Mouse (Mus musculus): Measurements from ENCODE around the gene Trim14.

Trim14 gene

DNA sequence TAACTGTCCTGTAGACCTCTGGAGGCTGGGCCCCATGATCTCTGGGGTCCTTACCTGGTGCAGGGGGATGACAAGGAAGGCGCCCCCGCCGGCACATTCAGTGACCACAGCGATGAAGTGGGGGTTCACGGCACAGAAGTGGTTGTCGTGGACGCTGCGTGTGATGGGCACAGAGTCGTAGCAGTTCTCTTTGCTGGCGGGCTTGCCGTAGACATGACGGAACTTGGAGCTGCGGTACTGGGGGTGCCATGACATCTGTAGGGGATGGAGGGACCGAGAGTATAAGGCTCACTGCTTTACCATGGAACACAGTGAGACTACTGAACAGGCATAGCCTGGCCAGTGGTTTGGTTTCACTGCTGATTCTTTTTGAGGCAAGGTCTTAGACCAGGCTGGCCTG lies 26.9 kb upstream of the Trim14 start:
- in situ Hi-C loops (cut with MboI, MseI), result loop anchor here (10.0 kb wide), 1 partner anchor 1458 kb away; the partner anchor contains the start of gene Tomm5

DNA sequence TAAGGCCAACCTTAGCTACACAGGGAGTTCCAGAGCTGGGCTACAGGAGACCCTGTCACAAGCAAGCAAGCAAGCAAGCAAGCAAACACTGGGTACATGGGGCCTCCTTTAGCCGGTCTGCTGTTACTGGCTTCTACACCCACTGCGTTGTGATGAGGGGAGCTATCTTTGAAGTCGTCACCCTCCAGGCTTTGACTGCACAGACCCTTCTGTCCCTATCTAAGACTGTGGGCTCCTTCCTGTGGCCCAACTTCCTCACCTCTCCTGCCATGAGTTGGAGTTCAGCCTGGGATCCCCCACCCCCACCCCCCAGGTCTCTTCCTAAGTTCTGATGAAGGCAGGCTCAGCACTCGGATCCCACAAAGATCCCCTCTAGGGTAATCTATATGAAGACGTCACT lies 26.1 kb upstream of the Trim14 start:
- in situ Hi-C loops (cut with MboI, MseI), result loop anchor here (10.0 kb wide), 1 partner anchor 1457 kb away; the partner anchor contains the start of gene Tomm5

DNA sequence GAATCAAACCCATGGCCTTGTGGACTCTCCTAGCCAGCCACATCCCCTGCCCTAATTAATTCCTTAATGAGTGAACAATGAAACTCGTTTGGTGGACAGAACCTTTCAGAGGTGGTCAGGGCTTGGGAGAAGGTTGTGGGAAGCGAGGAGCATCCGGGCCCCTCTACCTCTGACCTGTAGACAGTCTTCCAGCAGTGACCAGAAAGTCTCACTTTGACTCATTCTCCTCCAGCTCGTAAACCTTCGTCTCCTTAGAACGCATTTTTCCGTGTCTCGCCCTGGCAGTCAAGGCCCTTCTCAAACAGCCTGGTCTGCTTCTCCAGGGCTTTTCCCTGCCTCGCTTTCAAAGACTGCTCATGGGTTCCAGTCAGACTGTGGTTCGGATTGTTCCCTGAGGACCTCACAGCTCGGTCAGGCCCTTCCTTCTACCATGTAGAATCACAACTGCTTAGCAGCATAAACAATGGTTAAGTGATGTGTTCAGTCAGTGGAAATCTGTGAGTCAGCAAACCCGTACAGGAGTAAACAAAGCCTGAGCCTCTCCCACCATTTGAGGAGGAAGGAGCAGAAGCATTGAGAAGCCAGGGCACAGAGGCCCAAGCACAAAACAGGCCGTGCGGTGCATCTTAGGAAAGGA lies 24.2 kb upstream of the Trim14 start:
- in situ Hi-C loops (cut with MboI, MseI), result loop anchor here (10.0 kb wide), 1 partner anchor 1455 kb away; the partner anchor contains the start of gene Tomm5

DNA sequence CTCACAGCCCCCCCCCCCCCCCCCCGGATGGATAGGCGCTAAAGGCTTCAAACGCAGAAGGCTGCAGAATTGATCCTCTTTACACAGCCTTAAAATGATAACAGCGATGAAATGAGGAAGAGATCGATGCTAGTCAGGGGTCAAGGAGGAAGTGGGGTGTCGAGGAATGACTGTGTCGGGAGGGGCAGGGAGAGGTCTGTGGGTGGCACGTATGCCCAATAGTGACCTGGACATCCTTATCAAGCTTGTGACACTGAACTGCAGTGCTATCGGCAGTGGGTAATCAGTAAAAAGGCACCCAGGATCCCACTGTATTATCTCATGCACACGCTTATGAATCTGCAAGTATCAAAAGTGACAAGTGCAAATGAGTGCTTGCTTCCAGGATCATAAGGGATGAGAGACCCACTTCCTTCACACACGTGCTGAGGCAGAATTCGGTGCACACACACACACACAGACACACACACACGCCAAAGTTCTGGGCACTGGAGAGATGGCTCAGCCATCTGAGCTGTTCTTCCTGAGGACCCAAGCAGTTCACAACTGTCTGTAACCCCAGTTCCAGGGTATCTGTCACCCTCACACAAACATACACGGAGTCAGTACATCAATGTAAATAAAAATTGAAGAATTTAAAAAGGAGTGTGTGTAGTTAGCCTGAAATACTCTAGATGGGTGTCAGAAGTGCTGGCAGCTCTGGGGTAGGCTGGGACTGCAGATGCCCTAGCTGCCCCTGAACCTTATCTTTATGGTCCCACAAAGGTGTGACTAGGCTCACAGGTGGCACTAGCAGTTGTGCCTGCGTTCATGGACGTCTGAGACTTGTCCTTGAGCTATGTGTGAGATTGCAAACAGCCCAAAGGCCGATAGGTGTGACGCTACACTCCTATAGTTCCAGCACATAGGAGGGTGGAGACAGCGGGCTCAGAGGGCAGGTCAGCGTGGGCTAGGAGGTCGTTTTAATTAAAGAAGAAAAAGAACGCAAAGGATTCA lies 23.0 kb upstream of the Trim14 start:
- in situ Hi-C loops (cut with MboI, MseI), result no loop called here

DNA sequence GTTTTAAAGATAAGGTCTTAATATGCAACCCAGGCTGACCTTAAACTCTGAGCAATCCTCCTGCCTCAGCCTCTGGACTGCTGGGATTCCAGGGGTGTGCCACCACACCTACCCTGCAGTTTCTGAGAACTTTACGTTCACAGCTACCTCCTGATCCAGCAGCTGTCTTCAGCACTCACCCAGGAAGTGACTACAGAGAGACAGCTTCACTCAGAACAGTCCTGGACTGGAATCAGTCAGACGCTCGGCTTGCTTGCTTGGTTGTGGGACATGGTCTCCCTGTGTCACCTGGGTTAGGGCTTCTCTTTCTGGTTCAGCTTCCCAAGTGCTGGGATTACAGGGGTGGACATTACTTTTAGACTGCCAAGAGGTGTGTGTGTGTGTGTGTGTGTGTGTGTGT lies 21.0 kb upstream of the Trim14 start:
- in situ Hi-C loops (cut with MboI, MseI), result no loop called here

DNA sequence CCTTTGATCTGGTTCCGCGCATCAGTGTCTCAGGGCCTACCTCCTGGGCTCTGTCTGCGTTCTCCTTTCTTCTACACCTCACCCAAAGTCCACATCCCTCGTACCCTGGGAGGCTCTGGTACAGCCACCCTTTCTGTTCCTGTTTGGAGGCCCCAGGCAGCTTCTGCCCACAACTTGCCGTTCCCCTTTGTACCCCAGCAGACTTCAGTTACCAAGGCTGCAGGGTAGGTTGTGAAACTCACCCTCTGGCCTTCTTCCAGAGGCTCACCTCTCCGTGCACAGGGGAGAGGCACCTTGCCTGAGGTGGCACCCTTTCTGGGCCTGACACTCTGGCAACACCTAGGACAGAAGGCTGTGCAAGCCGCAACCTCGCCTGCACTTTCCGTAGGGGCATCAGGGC lies 19.8 kb upstream of the Trim14 start:
- in situ Hi-C loops (cut with MboI, MseI), result no loop called here

DNA sequence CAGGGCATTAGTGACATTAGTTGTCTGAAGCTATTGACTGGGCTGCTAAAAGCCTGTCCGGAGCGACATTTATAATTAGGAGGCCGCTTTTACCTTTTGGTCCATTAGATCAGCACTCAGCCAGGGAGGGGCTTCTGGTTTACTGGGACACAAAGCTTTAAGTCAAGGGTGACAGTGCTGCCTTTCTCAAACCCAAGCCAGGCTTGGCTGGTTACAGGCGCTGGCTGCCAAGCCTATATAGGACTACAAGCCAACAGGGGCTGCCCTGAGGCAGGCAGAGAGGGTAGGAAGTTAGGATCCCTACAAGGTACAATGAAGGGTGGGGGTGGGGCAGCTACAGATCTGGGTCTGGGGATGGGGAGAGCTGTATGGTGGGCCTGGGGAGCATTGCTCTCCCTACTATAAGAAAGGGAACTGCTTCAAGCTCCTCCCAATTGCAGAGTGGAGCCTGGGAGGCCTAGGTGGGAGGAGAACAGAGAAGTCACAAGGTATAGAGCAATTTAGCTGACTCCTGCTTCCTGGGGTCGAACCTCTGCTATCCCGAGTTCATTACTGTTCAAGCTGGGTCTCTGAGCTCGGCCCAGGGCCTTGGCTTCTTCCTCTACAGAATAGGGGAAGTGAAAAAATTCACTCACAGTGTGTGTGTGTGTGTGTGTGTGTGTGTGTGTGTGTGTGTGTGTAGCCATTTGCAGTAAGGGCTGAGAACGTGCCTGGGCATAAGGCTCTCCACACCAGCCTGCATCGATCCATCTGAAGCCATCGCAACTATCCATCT lies 18.5 kb upstream of the Trim14 start:
- in situ Hi-C loops (cut with MboI, MseI), result no loop called here

DNA sequence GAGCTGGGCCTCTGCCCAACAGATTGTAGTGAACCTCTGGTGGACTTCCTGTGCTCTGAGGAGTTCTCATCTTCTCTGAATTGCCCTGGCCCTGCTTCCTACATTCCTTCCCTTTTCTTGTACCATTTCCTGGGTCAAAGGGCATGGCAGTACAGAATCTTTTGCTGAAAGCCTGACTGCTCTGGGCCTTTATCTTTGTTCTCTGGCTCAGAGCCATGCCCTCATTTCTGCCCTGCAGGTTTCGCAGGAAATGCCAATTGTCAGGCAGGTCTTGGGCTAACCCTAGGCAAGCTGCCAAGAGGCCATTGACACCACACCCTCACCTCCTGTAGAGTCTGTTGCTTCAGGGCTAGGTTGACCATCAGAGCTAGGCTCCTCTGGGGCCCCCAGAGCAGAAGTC lies 17.9 kb upstream of the Trim14 start:
- in situ Hi-C loops (cut with MboI, MseI), result no loop called here

DNA sequence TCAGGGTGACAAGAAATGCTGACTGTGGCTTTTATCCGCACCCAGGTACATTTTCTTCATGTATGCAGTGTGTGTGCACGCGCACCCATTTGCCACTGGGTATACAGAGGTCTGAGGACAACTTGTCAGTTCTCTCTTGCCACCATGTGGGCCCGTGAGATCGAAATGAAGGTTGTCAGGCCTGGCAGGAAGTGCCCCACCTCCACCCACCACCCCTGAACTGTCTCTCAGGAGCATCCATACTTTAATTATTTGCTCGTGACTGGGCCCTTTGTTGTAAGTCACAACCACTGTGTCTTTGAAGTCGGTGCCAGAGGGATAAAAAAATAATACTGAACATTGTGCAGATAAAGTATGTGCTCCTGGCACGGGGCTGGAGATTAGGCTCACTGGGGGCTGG lies 14.5 kb upstream of the Trim14 start:
- in situ Hi-C loops (cut with MboI, MseI), result no loop called here

DNA sequence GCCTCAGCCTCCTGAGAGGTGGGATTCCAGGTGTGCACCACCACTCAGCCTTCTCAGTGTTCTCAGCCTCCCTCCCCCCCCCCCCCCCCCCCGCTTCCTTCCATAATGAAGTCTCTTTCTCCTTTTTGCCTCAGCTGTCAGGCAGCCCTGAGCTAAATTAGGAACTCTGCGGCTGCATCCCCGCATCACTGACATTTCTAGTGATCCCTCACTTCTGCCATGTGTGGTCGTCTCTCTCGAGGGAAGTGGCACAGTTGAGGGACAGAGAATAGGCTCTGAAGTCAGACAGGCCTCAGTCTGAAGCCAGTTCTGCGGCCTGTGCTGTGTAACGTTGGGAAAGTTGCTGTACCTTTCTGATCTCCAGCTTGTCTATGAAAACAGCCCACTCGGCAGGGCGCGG lies 14.0 kb upstream of the Trim14 start:
- in situ Hi-C loops (cut with MboI, MseI), result no loop called here

DNA sequence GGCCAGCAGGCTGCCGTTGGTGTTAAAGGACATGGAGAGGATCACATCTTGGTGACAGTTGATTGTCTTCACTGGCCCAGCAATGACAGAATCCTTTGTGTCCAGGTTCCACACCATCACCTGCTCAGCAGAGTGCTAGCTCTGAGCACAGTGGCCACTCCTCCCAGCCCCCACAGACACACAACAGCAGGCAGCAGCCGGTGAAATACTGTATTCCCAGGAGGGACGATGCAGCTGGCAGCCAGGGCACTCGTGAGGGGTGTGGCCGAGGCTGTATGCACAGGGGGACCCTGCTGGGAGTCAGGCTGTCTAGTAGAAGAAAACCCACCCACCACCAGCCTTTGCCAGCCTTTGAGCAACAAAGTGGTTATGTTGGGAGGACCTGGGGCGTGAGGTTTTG lies 10.8 kb upstream of the Trim14 start:
- in situ Hi-C loops (cut with MboI, MseI), result no loop called here

DNA sequence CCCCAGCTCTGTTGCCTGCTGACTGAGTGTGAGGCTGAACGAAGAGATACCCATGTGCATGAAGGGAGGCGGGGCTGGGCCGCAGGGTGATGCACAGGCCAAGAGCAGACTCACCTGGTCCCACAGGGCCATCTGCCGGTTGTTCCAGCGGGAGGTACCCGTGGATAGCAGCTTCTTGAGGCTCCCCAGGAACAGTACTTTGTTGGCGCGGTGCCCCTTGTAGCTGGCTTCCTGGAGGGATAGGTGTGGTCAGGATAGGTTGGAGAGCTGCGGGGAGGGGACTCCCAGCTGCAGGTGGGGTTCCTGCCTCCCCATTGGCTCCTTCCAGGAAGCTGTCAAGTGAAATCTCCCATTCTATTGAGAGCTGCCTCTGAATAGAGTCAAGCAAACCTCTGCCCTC lies 9.6 kb upstream of the Trim14 start:
- in situ Hi-C loops (cut with MboI, MseI), result no loop called here

DNA sequence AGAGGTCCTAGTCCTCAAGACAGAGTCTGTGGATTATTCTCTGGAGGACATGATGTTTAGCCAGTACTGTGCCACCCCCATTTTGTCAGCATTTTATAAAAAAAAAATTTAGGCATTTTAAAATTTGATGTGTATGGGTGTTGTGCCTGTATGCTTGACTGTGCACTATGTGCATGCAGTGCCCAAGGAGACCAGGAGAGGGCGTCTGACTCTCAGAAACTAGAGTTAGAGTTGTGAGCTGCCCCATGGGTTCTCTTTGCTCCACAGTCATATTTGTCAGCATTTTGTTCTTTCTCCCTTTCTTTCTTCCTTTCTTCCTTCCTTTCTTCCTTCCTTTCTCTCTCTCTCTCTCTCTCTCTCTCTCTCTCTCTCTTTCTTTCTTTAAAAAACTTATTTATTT lies 8.4 kb upstream of the Trim14 start:
- in situ Hi-C loops (cut with MboI, MseI), result loop anchor here (5.0 kb wide), 1 partner anchor 63 kb away; no protein-coding TSS in a partner anchor

DNA sequence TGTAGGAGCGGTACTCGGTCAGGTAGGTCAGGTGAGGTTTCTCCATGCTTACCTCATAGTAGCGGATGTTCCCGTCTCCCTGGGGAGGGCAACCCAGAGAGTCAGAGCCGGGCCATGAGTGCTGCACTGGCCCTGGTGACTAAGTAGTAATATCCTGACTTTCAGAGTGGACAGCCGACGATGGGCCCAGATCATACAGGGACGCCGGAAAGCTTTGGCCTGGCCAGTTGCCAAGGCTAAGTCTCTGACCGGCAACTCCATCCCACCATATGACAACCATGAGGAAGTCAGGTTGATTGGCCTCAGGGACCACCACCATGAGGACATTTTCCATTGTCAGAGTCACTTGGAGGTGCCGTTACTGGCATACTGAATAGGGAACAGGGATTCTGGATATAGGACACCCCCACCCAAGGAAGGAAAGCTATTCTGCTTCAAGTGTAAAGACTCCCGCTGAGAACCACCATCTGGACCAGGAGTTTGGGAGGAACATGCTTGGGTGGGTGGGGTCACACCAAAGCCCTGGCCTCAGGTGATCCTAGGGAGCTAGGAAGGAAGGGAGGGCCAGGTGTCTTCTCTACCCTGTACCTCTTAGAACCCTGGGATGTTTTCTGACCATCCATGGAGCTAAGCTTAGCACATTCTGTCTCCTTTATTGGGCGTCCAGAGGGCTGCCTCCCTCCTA lies 7.6 kb upstream of the Trim14 start:
- in situ Hi-C loops (cut with MboI, MseI), result loop anchor here (5.0 kb wide), 1 partner anchor 64 kb away; no protein-coding TSS in a partner anchor

DNA sequence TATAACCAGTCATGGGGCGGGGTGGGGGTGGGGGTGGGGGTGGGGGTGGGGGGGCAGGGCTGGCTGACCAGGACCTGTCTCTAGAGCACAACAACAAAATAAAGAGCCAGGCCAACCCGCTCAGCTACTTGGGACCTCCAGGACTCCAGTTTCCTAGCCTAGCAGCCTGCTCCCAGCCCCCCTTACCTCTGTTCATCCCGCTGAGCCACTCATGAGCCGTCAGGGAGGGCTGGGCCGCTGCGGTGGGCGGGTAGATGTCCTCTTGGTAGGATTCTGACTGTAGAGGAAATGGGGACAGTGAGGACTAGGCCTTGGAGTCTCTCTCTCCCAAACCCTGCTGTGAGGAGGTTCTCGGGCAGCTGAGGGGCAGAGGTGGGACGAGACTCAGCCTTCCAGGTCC lies 5.8 kb upstream of the Trim14 start:
- in situ Hi-C loops (cut with MboI, MseI), result loop anchor here (5.0 kb wide), 1 partner anchor 66 kb away; no protein-coding TSS in a partner anchor

DNA sequence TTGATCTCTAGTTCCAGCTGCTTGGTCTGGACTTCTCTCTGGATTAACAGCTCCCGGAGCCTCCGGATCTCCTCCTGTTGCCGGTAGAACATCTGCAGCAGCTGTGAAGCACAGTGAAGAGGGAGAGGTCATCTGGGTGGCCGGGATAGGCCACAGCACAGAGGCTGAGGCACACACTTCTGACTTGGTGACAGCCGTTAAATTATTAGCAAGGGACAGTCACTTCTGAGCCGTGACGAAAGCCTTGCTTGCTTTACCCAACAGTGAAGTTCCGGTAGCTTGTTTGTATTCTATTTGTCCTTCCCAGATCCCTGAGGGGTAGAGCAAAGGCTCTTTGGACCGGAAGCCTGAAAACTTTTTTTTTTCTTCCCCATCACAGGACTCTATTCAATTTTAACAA lies 3.2 kb upstream of the Trim14 start:
- in situ Hi-C loops (cut with MboI, MseI), result no loop called here

DNA sequence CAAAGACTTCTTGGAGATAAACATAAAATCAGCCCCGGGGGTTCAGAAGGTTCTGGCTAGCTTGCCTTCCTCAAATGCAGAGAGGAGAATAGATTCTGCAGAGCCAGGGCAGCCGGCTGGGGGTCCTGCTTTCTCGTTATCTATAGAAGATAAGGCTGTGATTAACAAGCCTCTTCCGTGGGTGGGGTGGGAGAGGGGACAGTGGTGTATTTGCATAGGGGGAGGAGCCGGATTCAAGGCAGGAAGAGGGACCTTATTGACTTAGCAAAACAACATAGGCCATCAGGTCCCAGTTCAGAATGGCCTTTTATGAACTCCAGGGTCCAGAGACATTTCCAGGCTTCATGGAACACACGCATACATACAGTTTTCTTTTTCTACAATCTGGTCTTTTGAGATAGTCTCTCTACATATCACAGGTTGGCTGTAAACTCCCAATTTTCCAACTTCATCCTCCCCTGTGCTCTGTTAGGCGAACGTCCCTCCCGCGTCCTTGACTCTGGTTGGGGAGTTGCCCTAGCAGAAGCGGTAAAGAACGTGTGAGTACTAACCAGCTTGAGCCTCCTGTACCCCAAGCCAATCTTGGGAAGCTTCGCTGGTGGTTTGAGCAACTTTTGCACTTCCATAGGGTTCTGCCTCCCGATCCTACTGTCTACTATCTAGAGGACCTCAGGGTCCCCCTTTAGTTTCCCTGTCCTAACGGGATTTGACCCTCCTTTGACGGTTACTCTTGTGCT lies 679 bp downstream of the Trim14 start:
- in situ Hi-C loops (cut with MboI, MseI), result no loop called here

DNA sequence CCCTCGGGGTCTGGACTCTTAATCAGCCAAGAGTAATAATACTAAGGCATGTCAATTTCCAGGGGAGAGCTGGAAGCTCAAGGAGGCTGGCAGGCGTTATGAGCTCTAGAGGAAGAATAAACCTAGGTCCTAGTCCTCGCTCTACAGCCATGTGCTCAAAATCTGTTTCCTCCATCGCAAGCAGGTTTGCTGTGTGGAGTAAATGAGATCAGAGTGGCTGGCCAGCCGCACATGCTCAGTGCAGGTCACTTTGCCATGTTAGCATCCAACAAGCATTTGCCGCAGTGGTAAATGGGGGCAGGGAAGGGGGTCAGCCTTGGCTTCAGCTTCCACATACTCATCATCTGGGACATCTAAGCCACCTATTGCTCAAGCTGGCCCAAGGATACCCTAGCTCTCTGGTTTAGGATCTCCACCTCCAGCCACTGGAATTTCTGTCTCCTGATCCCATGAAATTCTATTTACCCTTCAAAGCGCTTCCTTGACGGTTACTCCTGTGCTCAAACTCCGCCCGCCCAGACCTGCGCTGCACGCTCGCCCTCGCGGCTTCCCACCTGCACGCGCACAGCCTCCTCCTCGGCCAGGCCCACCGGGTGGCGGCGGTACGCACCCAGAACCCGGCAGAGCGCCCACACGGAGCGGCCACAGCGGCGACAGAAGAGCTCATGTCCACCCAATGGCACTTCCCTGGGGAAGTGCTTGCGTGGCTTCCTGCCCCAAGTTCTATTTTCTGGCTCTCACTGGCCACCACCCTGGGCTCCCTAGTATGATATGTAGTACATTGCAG lies 1.8 kb downstream of the Trim14 start:
- in situ Hi-C loops (cut with MboI, MseI), result no loop called here

DNA sequence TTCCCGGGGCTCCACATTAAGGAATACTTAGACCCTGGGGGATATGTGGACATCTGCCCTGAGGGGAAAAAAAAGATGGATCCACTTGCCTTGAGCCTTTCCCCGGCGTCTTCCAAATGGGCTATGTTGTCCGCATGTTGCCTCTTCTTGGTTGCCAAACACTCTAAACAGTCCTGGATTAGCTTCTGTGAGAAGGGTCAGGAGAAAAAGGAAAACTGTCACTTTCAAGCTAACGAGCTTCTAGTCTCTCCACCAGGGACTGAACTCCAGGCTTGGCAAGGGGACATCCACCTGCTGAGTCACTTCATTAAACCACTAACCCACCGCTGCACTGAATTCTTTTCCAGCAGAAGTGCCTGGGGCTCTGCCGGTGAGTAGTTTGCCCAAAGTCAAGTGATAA lies 3.0 kb downstream of the Trim14 start:
- in situ Hi-C loops (cut with MboI, MseI), result no loop called here

DNA sequence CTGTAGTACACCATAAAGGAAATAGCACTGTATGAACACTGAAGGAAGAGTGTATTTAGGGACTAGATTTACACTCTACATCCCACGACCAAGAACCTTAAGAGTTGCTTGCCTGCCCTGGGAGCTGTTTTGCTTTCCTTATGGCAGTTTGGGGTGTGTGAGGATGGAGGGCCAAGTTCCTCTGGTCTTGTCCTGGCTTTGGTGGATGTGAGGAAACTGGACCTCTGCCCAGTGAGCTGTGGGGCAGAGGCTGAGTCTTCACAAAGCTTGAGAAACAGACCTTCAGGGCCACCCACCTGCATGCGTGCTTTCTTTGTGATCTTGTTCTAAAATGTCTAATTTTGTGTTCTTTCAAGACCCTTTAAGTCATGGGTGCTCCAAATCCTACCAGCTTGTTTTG lies 3.4 kb downstream of the Trim14 start:
- in situ Hi-C loops (cut with MboI, MseI), result no loop called here

All from T-helper 2 cell (primary cell).